Mouse (Mus musculus): ENCODE results near the gene H2-K1.

GRCm38 (mm10) chr17:33978631-33979031 lies 21.5 kb downstream of the H2-K1 start:
- no peak for TF ChIP-seq HCFC1 (IDR thresholded peaks at IDR 0.05; ENCODE audit: borderline replicate concordance, insufficient read depth, low read length)
- TF ChIP-seq MAFK (IDR thresholded peaks at IDR 0.05; ENCODE audit: insufficient read depth, low read depth, low read length), result no peak
- no peak for TF ChIP-seq ZNF384 (IDR thresholded peaks at IDR 0.05; ENCODE audit: low read depth, low read length)
- no peak for TF ChIP-seq CHD2 (IDR thresholded peaks at IDR 0.05; ENCODE audit: low read depth, low read length)
- TF ChIP-seq ZC3H11A (IDR thresholded peaks at IDR 0.05; ENCODE audit: borderline replicate concordance, low read depth, low read length), result no peak

Data from ES-E14 (cell line).